Mouse (Mus musculus): ENCODE results near the gene Trp73.
A peak's percentile ranks its signal among the peaks of the same experiment; 100 is the strongest.

Trp73 gene

GRCm38 (mm10) chr4:154142211-154143040, 2.4 kb upstream of the Trp73 start, which contains the start of gene Wrap73:
Wrap73 (plus strand) TSS chr4:154142372.
- DNase-seq (ENCODE audit: low spot score) = peak; percentile 86

- no peak for DNase-seq (ENCODE audit: low spot score)
Observed at GRCm38 (mm10) chr4:154141009-154141867, 1.2 kb upstream of the Trp73 start.

- DNase-seq (ENCODE audit: low spot score) = no peak
Observed at GRCm38 (mm10) chr4:154140213-154141008, 403 bp upstream of the Trp73 start.

- no peak for DNase-seq (ENCODE audit: low spot score)
Observed at GRCm38 (mm10) chr4:154139671-154140181, 282 bp downstream of the Trp73 start.

DNA sequence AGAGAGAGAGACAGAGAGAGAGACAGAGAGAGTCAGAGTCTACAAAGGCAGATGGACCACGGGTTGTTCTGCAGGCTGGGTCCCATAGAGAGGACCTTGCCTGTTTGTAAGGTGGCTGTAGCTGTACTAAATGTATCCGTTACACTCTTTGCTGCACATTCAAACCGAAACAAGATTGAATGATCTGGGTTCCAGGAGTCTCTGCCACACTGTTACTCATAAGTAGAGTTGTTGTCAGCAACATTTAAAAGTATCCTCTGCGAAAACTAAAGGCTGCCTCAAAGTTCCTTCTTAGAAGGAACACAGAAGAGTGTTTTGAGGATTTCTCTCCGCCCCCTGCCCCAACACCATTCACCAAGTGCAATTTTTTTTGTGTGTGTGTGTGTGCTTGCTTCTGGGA, 2.9 kb downstream of the Trp73 start:
- DNase-seq (ENCODE audit: low spot score) = no peak

DNA sequence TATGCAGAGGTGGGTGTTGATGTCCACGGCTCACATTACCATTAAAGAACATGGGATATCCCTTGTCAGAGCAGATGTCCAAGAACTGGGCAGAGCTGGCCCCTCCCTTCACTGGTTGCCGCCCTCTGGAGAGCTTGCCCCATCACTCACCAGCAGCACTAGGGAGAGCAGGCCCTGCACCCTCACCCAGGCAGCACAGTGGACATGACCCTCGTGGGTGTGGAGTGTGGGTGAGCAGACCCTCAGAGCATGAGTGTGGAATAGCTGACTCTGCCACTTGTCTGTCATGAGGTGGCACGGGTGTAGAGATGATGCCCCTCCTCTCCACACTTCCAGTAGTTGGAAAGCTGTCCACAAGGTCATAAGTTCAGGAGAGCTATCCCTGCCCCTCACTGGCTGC, 5.2 kb downstream of the Trp73 start:
- no peak for DNase-seq (ENCODE audit: low spot score)

DNA sequence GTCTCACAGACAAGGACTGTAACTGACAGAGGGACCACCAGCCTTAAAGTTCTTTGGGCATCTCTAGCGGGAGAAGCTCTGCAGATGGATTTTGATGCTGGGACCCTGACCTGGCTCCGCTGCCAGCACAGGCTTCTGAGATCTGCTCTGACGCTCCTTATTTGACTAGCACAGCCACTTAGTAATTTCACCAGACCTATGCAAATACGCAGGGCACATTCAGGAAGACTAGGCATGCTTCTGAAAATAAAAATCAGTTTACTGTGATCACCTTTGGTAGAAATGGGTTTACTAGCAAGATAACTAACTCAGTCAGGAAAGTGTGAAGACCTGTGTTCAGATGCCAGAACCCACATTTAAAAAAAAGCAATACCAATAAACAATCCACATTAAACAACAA, 8.1 kb downstream of the Trp73 start:
- no peak for DNase-seq (ENCODE audit: low spot score)

DNA sequence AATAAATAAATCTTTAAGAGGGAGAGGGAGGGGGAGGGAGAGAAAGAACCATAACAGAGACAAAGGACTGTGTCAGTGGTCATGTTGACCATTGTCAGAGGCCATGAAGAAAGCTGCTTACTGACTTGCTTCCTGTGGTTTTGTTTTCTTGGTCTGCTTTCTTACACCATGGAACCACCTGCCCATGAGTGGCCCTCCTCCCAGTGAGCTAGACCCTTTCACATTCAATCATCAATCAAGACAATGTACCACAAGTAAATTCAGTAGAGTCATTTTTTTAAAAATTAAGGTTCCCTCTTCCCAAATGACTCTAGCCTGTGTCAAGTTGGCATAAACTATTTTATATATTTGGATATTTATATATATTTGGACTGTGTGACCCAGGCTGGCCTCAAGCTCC, 10.1 kb downstream of the Trp73 start:
- no peak for DNase-seq (ENCODE audit: low spot score)

- DNase-seq (ENCODE audit: low spot score) = no peak
Observed at GRCm38 (mm10) chr4:154127273-154127672, 12.7 kb downstream of the Trp73 start.

- DNase-seq (ENCODE audit: low spot score) = no peak
Observed at GRCm38 (mm10) chr4:154125202-154125601, 14.8 kb downstream of the Trp73 start.

- DNase-seq (ENCODE audit: low spot score) = no peak
Observed at GRCm38 (mm10) chr4:154123553-154123952, 16.5 kb downstream of the Trp73 start.

DNA sequence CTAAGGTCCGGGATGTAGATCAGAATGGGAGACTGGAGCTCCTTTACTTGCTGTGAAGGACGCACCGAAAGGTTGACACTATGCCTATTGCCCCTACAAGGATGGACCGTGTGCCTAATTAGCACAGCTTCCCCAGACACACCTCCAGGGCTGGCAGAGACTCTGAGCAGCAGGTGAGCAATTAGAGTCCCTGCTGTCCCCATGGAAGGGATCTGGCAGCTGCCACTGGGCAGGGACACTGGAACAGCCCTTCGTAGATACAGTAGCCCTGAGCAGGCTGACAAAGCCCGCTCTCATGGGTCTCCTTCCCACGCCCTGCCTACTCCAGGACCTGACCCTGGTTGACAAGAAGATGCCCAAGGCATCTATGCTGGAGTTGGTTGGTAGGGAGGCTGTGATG, 17.6 kb downstream of the Trp73 start:
- no peak for DNase-seq (ENCODE audit: low spot score)

GRCm38 (mm10) chr4:154121800-154122199, 18.2 kb downstream of the Trp73 start:
- DNase-seq (ENCODE audit: low spot score) = no peak

DNA sequence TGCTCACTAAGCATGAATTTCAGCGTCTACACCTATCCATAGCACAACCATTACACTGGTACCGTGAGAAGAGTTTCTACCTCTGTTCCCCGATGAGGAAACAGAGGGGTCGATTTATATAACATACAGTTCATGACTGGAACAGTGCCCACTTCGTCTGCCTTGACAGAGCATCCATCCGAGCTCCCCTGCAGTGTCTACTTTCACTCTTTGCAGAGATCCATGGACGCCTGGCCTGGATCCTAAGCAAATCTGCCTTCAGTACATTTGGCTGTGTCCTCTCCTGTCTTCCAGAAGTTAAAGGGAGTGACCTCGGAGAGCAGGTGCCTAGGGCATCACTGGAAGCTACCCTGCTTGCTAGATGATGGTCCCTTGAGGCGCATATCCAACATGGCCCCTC, 20.8 kb downstream of the Trp73 start:
- no peak for DNase-seq (ENCODE audit: low spot score)

GRCm38 (mm10) chr4:154118782-154119181, 21.2 kb downstream of the Trp73 start:
- no peak for DNase-seq (ENCODE audit: low spot score)

GRCm38 (mm10) chr4:154116421-154116820, 23.6 kb downstream of the Trp73 start:
- DNase-seq (ENCODE audit: low spot score) = no peak

DNA sequence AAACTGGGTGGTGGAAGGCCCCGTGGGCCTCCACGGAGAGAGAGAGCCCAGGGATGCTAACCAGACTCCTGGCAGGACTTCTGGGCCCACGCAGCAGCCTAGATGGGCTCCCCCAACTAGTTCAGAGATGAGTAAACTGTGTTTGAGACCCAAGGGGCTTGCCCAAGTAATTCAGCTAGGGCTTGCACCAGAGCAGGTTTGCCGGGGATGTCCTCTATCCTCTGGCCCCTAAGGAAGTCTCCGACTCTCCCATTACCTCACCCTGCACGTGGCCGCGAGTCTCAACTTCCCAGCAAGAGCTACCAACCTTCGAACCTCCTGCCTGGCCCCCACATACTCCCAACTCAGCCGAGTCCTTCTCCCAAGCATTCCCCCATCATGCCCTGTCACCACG, 30.2 kb downstream of the Trp73 start:
- no peak for DNase-seq (ENCODE audit: low spot score)

GRCm38 (mm10) chr4:154109216-154109849, 30.7 kb downstream of the Trp73 start:
- no peak for DNase-seq (ENCODE audit: low spot score)

- no peak for DNase-seq (ENCODE audit: low spot score)
Observed at GRCm38 (mm10) chr4:154106497-154107061, 33.4 kb downstream of the Trp73 start.

GRCm38 (mm10) chr4:154105381-154106001, 34.5 kb downstream of the Trp73 start:
- DNase-seq (ENCODE audit: low spot score) = peak; percentile 34

GRCm38 (mm10) chr4:154103912-154104311, 36.1 kb downstream of the Trp73 start:
- DNase-seq (ENCODE audit: low spot score) = no peak
